Mouse (Mus musculus) ES-E14 (cell line): ENCODE measurements at regions not wholly inside any gene's neighbourhood (a gene's known extent, or its start where the extent isn't known, plus 50 kb on each side); places are given as distances from the start of the nearest gene placed in this dataset.

Source experiments
- CHD2 ChIP-seq: IDR thresholded peaks from 2 replicates; pipeline ENCODE4 v1.6.1; 2014; ENCODE audit warnings: mild to moderate bottlenecking, low read depth, low read length, inconsistent platforms
- HCFC1 ChIP-seq: IDR thresholded peaks from 2 replicates; pipeline ENCODE4 v1.6.1; 2012; ENCODE audit warnings: low read length, inconsistent platforms, borderline replicate concordance; ENCODE audit not compliant: insufficient read depth
- MAFK ChIP-seq: IDR thresholded peaks from 2 replicates; pipeline ENCODE4 v1.6.1; 2014; ENCODE audit warnings: mild to moderate bottlenecking, low read depth, low read length, inconsistent platforms; ENCODE audit not compliant: insufficient read depth

- TF ChIP-seq MAFK = no peak
- no peak for TF ChIP-seq HCFC1
- no peak for TF ChIP-seq CHD2
Measured at GRCm38 (mm10) chr9:101501706-101502465, 250.3 kb upstream of the Ppp2r3a start.
